Mouse (Mus musculus): ENCODE measurements around the gene Dlx1. TPM values are rescaled to one million over a fixed set of nuclear protein-coding genes. Genes with fewer than 3 reads are reported as not detected.

Dlx1 gene
- 0.10 and 0.13 TPM in 2 replicates for polyA plus RNA-seq (2015; fragmentation: Nextera tagmentation; extraction: Ambion mirVana)

GRCm38 (mm10) chr2:71528014-71528713 lies at the start of gene Dlx1:
TSS of gene Dlx1 (plus strand) at chr2:71528113.

GRCm38 (mm10) chr2:71546640-71547071 lies 18.7 kb downstream of the Dlx1 start, which contains the start of gene Dlx2:
TSS of gene Dlx2 (minus strand) at chr2:71546754.

Other genes with a start within 250 kb of the Dlx1 start
- gene Slc25a12, start 160.4 kb upstream of the Dlx1 start, polyA plus RNA-seq (2015; fragmentation: Nextera tagmentation; extraction: Ambion mirVana), result 189 and 236 TPM in 2 replicates
- gene Hat1, start 139.2 kb upstream of the Dlx1 start, polyA plus RNA-seq (2015; fragmentation: Nextera tagmentation; extraction: Ambion mirVana), result 32.9 and 36.7 TPM in 2 replicates
- 23.8 and 28.4 TPM in 2 replicates for gene Metap1d, start 74.8 kb upstream of the Dlx1 start, polyA plus RNA-seq (2015; fragmentation: Nextera tagmentation; extraction: Ambion mirVana)
- 0.12 TPM in 1 of 2 replicates, not detected in the other for gene Dlx2, start 18.6 kb downstream of the Dlx1 start, polyA plus RNA-seq (2015; fragmentation: Nextera tagmentation; extraction: Ambion mirVana)
- 26.7 and 31.7 TPM in 2 replicates for gene Itga6, start 217.5 kb downstream of the Dlx1 start, polyA plus RNA-seq (2015; fragmentation: Nextera tagmentation; extraction: Ambion mirVana)